Mouse (Mus musculus): ENCODE data around the gene Prkab2. TPM values are rescaled to one million over a fixed set of nuclear protein-coding genes. Genes with fewer than 3 reads are reported as not detected.

Prkab2 gene
- 24.7 TPM for polyA plus RNA-seq (2015; fragmentation: Illumina TruSeq; extraction: RNeasy Lipid Tissue Mini Kit (QIAGEN cat#74804); ENCODE audit: low read depth, low replicate concordance)

DNA sequence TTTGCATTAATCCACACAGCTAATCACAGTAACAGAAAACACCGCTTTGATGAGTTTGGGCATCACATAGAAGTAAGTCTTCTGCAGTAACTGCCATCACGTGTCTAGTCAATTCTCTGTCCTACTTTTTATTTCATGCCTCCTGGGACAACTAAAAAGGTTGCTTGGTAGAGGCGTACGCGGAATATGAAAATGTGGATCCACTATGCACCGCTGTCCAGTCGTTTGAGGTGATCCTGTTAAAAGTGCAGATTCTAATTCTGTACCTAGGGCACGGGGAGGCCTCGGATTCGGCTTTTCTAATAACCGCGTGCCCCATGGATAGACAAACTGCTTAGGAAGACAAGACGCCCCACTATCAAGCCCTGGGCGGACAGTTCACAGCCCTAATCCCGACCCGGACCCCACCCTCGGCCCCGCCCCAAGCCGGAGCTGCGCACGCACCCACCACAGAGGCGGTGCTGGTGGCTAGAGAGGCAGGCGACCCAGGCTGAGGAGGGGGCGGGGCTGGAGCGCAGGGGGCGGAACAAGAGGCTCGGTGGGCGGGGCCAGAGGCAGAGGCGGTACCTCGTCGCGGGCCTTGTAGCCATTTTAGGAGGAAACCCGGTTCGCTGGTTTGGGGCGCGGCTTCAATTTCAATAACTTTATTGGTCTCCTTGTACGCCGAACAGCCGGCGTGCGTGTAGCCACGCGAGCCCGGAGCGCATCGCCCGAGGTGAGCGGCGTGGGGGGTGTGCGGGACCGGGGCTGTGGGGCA is at the start of gene Prkab2:
Prkab2 (plus strand) TSS at position 539 of the 757 bp plus-strand sequence.

DNA sequence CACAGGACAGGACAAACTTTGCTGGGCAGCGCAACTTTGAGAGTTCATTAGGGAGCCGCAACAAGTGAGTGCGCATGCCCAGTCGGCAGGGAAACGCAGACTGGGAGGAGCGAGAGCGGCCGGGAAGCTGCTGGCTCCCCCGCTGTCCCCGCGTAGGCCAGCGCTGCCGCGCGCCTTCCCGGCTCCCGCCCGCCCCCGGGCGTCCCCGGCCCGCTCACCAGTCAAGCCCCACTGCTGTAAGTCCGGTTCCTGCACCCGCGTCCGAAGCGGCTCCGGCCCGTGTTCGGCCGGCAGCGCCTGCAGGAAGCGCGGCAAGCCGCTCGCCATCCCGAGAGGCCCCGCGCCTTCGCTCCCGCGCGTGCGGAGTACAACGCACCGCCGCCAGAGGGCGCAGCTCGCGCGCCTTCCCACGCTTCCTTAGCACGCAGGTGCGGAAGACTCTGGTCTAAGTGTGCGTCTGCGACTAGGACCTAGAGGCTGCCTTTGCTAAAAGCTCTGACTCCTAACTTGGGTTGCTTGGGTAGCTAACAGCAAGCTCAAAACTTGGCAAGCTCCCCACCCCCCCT is 48.1 kb upstream of the Prkab2 start, which contains the start of gene Chd1l:
Chd1l (minus strand) TSS at position 359 of the 566 bp plus-strand sequence.

DNA sequence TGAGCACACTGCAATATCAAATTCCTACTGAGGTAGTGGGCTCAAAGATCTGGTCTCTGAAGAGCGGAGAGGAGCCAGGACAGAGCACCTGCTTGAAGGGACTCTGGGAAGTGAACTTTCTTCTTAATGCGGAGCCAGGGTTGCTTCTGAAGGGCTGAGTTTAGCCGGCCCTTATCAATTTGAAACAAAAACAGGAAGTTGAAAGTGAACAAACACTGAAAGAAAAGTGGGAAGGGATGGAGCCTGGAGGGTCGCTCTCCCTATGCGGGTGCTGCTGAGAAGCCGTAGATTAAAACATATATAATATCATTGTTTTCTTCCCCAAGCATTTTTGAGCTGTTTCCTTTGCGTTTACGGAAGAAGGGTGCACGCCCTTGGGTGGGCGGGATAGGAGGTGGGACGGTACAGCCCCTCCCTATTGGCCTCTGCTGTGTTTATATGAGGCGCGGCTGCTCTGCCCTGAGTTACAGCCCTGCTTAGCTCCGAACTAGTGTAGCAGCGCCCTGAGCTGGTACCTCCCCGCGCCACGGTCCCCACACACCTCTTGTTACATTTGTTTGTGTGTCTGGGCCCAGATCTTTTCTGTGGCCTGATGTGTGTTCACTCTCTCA is 29.5 kb upstream of the Prkab2 start, which contains the start of gene Fmo5:
Fmo5 (plus strand) TSS at position 414 of the 611 bp plus-strand sequence.

DNA sequence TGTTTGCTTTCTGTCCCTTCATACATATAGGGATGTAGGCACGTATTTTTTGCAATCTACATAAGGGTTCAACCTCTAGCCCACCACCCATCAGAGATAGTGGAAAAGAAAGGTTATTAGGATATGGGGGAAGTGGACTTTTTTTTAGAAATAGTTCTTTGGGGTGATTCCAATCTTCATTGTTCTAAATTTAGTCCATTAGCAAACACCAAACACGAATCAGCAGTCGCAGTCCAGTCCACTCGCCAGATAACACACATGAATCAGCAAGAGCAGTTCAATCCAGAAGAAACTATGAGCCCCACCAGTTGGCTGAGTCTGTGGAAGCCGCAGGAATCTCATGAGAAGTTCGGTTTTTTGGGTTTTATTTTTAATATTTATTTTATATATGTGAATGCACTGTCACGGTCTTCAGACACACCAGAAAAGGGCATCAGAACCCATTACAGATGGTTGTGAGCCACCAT is 16.7 kb downstream of the Prkab2 start, which contains the start of gene Gm17651:
Gm17651 (minus strand) TSS at position 51 of the 467 bp plus-strand sequence.

Other genes starting within 250 kb of the Prkab2 start
- not detected for gene Olfr1402, start 236.2 kb upstream of the Prkab2 start, polyA plus RNA-seq (2015; fragmentation: Illumina TruSeq; extraction: RNeasy Lipid Tissue Mini Kit (QIAGEN cat#74804); ENCODE audit: low read depth, low replicate concordance)
- gene Chd1l, start 48.0 kb upstream of the Prkab2 start, polyA plus RNA-seq (2015; fragmentation: Illumina TruSeq; extraction: RNeasy Lipid Tissue Mini Kit (QIAGEN cat#74804); ENCODE audit: low read depth, low replicate concordance), result 7.4 TPM
- gene Fmo5, start 29.4 kb upstream of the Prkab2 start, polyA plus RNA-seq (2015; fragmentation: Illumina TruSeq; extraction: RNeasy Lipid Tissue Mini Kit (QIAGEN cat#74804); ENCODE audit: low read depth, low replicate concordance), result 3.3 TPM
- gene Gm17651, start 16.5 kb downstream of the Prkab2 start, polyA plus RNA-seq (2015; fragmentation: Illumina TruSeq; extraction: RNeasy Lipid Tissue Mini Kit (QIAGEN cat#74804); ENCODE audit: low read depth, low replicate concordance), result not detected
- gene Pde4dip, start 230.5 kb downstream of the Prkab2 start, polyA plus RNA-seq (2015; fragmentation: Illumina TruSeq; extraction: RNeasy Lipid Tissue Mini Kit (QIAGEN cat#74804); ENCODE audit: low read depth, low replicate concordance), result 98.7 TPM
- gene Sec22b, start 243.0 kb downstream of the Prkab2 start, polyA plus RNA-seq (2015; fragmentation: Illumina TruSeq; extraction: RNeasy Lipid Tissue Mini Kit (QIAGEN cat#74804); ENCODE audit: low read depth, low replicate concordance), result 71.7 TPM

All from brain, adult 10 weeks (tissue).